Mouse (Mus musculus) heart, postnatal 14 days (tissue): ENCODE results near the gene Cyp39a1. TPM values are rescaled to one million over a fixed set of nuclear protein-coding genes. Genes with fewer than 3 reads are reported as not detected.
A peak's percentile ranks its signal among the peaks of the same experiment; 100 is the strongest.

ENCODE experiments used
- DNase-seq, 2 experiments: peaks; one replicate each; pipeline ENCODE4 v3.0.0; 2021 to 2022
- intact Hi-C: fragments of 180-260 bp; cut with DNase I; formaldehyde crosslinking; loops from one replicate; pipeline ENCODE4 v1.15.1; 2025
- long read RNA-seq, 2 experiments: library from polyadenylated mRNA; stranded (forward); transcript quantifications; one replicate each; pipeline ENCODE4 v2.0.0; 2021
- total RNA-seq, 2 experiments: library from RNA; stranded (reverse); gene quantifications; 2 replicates each; pipeline ENCODE4 v1.2.3; 2021

Cyp39a1 gene
- 1 to 10 TPM; 6.2 to 6.5 TPM for total RNA-seq
- long read RNA-seq, experiment 1, partial matches to known transcripts: 0 of 1 reads
- long read RNA-seq, experiment 1, other reads (novel, unspliced or antisense): 0 of 1 reads
- long read RNA-seq, experiment 2, partial matches to known transcripts: 0 of 2 reads
- long read RNA-seq, experiment 2, other reads (novel, unspliced or antisense): 1 of 2 reads

DNA sequence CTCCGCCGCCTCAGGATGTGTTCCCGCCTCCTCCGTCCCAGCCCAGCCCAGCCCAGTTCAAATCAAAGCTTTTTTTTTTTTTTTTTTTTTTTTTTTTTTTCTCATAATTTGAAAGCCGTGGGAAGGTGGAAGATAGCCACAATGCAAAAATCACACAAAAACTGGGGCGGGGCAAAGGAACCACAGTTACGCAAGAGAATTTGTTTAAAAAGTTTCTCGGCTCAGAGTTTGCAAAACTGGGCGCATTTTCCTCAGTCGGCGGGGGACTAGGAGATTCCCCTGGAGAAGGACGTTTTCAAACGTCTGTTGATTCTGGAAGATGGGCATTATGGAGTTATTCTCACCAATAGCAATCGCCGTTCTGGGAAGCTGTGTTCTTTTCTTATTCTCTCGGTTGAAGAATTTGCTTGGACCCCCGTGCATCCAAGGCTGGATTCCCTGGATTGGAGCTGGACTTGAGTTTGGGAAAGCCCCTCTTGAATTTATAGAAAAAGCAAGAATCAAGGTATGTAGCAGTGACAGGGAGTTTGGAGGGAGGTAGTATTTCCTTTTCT is at the start of gene Cyp39a1:
Gene Cyp39a1, plus strand, starts transcription at position 136 of the 554 bp plus-strand sequence.
- no peak for DNase-seq
- intact Hi-C loops: no loop called here

DNA sequence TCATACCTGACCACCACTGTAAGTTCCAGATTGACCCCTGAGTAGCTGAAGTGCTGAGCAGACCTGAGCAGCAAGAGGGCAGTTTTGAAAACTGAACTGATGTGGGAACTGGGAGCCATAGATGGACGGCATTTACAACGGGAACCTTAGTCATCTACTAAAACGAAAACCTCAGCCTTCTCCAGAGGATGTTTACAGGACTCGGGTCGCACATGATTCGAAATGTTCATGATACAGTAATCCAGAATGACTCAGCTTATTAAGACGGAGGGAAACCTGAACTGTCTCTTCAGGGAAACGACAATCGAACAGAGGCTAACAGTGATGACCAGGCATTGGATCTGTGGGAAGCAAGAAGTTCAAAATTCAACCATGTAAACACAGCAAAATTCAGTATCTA is 48.1 kb upstream of the Cyp39a1 start:
- no peak for DNase-seq
- intact Hi-C loops: no loop called here

DNA sequence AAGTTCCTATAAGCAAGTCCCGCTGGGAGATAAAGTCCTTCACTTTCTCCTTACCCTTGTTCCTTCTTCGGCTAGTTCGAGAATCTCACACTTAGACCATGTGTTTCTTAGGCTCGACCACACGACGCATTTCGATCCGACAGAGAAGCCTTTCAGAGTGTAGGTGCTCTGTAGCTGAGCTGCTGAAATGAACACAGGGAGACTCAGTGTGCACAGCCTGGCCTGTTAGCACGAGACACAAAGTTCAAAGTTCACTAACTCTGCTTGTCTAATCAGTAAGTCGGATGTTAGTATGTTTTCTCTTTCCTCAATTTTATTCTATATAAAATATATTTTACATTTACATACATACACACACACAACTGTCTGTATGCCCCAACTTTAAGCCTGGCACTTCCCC is 45.1 kb upstream of the Cyp39a1 start:
- DNase-seq: no peak
- intact Hi-C loops: no loop called here

DNA sequence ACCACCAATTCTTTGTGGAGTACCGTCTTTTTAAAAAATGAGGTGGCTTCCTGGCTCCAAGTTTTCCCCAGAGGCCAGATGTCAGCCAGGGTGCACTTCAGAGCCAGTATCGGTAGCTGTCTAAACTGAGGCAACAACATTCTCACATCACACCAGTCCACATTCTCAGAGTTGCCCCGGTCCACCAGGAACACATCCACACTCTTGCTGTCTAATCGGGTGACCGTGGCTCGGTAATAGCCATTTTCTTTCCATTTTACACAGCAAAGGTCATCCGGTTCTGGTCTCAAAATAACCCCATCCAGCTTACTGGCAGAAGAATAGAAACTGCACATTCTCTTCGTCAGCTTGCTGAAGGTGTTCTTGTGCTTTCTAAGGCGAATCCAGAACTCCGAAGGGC is 39.0 kb upstream of the Cyp39a1 start:
- intact Hi-C loops: no loop called here
- DNase-seq: no peak

DNA sequence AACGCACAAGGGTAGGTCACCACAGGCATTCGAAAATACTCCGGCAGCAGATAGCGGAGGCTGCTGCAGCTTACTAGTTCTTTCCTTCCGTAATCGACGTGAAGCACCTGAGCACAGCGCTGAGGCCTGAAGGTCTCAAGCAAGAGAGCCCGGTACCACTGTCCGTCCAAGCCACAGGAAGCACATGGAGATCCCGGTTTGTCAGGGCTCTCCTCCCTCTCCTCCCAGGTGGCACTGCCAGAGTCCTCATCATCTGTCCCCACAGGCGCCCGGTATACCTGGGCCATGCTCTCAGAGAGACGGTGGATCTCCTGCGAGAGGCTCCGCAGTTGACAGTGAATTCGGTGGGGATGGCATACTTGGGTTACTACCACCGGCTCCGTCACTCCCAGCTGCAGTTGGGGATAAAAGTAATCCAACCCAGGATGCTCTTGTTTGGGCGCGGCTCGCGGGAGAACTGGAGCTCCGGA is 38.2 kb upstream of the Cyp39a1 start:
- intact Hi-C loops: no loop called here
- no peak for DNase-seq

DNA sequence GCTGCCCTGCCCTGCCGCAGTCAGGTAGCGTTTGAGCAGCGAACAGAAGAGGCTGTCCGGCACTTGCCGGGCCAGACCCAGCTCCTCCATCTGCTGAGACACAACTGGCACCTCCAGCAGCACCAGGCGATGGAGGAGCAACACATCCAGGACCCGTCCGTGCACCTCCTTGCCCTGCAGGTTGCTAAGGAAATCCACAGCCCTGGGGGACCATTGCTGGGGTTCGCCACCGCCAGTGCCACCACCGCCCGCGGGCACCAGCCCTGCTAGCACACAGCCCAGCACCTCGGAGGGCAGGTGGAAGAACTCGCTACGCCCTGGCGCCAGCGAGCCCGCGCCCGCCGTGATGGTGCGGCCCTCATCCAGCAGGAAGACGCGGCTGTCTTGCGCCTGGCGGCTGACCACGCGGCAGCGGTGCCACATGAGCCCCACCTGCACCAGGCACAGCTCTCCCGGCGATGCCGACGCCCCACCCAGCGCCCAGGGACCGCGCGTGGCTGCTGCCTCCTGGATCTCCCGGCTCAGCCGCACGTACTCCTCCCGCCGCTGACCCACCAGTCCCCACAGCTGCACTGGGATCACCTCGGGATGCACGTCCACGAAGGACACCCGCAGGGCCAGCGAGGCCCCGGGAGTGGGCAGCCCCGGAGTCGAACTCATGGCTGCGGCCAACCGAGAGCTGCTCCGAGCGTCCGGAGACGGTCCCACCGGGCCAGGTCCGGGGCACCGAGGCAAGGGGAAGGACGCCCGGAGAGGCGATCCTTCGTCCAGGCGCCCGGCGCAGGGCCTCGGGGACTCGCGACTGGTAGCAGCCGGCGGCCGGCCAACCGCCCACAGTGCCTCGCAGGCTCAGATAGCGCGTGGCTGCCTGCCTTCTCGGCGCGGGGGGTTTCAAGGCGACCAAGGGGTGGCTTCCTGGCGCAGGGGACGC is 37.5 kb upstream of the Cyp39a1 start, which contains the start of gene Tdrd6:
Gene Tdrd6, minus strand, starts transcription at position 804 of the 931 bp plus-strand sequence.
- intact Hi-C loops: no loop called here
- DNase-seq: peak in 1 of 2 experiments; percentile 18

DNA sequence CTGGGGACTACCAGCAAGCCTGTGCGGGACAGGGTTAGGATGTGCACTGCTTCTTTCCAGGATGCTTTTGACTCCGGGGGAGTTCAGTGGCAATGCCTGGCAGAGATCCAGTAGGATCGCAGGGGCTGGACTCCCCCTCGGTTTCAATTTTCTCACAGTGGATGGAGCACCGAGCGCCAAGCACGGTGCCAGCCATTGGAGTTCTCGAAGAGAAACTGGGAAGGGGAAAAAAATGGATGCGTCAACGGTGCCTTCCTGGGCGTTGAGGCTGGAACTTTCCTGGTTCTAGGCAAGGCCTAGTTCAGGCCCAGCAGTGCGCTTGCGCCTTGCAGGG is 36.8 kb upstream of the Cyp39a1 start:
- no peak for DNase-seq
- intact Hi-C loops: no loop called here

DNA sequence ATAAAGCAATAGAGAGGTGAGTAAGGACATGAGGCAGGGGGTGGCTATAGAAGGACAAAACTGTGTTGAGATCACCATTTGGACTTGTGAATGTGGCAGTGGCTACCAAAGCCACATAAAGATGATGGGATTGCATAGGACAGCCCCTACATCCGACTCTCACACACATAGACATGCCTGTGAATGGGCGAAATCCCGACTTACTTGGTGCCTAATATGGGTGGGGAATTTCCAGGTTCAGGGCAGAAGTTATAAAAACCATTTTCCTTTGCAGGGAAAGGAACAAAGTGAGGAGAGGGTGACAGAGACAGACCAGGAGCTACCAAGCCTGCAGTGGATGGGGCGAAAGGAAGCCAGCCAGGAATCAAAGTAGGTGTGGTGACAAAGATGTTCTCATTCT is 30.1 kb upstream of the Cyp39a1 start:
- DNase-seq: no peak

DNA sequence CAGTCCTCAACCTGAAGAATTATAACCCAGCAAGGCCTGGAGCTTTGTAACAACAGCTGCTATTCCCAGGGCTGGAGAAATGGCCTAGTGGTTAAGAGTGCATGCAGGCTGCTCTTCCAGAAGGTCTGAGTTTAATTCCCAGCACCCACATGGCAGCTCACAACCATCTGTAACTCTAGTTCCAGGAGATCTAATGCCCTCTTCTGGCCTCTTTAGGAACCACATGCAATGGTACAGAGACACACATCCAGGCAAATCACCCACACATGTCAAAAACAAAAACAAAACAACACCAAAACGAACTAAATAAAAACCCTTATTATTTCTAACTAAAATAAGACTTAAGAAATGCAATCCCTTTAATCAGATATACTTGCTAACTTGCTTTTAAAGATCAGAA is 26.4 kb upstream of the Cyp39a1 start:
- intact Hi-C loops: no loop called here
- DNase-seq: no peak

More for the DNA sequence above, 30.1 kb upstream of the Cyp39a1 start:
- intact Hi-C loops: no loop called here

DNA sequence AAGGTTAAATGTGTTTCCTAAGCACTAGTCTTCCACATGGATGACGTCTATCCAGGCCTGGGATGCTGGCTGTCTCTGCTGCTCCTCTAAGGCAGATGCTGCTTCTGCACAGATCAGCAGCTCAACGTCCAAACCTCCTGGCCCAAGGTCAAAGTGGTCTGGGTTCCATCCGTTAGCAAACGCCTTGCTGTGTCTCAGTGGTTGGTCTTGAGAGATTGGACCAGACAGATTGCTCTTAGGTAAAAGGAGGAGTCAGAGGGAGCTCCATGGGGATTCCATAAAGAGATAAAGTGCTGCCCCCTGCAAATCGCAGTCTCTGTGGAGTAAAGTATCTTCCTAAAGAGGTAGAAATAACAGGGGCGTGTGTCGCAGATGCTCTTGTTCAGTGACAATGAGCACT is 24.0 kb upstream of the Cyp39a1 start:
- no peak for DNase-seq
- intact Hi-C loops: no loop called here

DNA sequence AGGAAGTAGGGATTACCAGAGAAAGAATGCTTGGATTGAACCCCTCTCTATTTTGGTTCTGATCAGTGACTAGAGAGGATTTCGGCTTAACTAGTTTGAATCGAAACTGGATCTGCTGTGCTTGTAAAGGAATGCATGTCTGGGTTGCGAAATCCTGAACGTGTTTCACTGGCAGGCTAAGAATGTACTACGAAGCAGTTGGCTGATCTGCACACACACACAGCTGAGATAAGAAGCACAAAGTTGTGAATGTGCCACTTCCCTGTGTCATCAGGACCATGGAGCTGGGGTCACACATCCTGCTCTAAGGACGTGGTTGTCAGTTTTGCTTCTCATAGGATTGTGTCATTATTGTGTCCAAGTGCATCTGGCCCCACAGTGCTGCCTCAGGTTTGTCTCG is 22.9 kb upstream of the Cyp39a1 start:
- DNase-seq: no peak
- intact Hi-C loops: no loop called here

DNA sequence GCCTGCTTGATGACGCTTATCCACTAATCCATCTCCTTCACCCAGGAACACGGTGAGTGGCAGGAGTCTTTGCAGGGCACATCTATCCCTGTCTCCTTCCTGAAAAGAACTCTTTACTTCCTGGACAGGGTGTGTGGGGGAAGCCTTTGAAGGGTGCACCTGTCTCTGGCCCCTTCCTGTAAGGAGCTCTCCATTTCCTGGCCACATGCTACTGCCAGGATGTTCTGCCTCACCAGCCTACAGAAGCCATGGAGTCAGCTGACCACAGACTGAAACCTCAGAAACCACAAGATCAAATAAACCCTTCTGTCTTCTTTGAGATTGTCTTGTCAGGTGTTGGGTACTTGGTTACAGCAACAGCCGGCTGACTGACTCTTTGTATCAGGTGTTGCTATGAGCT is 22.1 kb upstream of the Cyp39a1 start:
- intact Hi-C loops: no loop called here
- DNase-seq: no peak

DNA sequence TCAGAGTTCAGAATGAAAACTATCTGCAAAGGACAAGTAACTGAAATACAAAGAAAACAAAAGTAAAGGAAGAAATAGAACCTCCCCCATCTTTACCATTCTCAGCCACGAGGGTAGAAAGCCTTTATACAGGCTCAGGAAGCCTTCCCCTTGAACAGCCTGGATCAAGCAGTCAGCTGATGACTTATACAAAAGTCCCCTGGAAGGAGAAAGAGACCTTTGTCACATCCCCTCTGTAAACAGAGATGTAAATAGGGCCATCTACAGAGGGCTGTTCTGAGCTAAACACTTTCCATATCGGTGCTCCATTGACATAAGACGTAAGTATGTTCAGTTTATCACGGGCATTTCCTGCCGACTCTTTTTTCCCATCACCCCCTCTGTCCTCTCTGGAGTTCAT is 20.3 kb upstream of the Cyp39a1 start:
- DNase-seq: no peak
- intact Hi-C loops: no loop called here

DNA sequence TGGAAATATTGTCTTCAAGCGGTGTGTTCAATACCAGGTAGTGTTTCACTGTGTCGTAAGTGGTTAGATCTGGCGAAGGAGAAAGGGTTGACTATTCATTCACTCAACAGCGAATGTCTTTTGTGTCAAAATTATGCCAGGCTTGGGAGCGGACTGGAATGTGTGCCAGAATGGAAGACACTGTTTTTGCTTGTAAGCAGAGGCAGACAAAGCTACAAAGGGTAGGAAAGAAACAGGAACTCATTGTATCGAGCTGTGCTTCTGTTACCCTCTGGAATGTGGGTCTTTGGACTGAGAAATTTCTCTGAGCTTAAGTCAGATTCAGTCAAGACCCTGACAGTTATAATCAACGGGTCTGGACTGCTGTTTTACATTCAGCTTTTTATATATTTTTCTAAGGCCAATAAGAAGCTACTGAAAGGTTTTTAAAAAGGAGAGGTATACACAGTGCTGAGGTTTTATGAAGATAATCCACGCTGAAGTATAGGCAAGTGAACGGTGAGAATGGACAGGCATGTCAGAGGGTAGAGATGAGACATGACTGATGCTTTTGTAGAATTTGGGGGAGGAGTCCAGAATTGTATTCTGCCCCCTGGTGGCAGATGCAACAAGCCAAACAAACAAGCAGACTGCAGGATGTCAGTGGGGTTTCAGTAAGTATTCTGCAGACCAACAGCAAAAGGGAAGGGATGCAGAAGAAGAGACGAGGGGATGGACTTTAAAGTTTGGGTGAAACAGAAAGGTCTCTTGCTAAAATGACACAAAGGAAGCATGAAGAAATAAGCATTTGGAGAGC is 17.4 kb upstream of the Cyp39a1 start:
- no peak for DNase-seq
- intact Hi-C loops: no loop called here

DNA sequence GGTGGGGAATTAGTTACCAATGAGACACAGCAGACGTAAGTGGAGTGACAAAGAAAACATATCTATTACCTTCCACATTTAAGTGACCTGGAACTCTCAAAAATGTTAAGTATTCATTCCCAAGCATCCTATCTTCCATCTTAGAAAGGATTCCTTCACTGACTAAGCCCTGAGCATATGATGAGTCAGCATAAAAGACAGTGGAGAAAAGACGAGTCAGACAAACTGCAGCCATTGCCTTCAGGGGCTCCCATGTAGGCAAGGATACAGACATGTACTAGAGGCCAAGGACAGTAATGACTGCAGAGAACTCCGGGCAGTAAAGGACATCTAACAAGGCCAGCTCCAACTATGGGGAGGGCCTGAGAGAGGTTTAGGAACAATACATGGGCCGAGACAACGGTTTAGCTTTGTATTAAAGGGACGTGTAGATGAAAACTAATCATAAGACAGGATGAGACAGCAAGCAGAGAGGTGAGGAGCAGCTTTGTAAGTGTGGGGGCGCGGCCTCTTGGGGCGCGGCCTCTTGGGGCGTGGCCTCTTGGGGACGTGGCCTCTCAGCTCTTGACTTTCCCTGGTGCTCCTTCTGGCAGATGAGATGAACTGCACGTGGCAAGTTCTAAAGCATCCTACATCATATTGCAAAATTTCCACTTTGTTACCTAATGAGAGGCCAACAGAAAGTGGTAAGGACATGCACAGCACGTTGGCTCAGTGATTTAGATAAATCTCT is 15.7 kb upstream of the Cyp39a1 start:
- intact Hi-C loops: no loop called here

DNA sequence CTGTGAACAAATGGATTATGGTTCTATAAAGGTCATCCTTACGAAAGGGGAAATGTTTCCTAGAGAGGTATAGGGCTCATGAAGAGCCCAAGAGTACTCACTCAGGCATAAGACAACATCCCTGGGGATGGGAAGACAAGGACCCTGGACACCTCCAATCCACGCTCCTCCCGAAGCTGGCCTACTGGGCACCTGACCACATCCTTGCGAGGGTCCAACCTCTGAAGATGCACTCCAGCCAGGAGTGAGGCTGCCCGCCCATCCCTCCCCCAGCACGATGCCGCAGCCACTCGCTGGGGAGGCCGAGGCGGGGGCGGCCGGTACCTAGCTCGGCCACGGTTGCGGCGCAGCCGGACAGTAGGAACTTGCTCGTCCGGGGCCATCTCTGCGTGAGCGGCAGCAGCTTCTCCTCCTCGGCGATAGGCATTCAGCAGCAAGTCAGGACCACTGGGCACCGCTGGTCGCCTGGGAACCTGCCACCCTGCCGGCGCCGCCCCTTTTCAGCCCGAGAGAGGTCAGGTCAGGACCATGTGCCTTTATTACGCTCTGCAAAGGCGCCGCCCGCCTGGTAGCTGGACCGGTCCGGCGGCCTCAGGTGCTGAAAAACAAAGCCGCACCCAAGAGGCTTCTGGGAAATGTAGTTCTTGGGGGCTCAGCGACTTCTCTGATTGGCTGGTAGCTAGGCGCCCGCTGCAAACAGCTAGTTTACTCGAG is 492 bp upstream of the Cyp39a1 start, which contains the start of gene Slc25a27:
Gene Slc25a27, minus strand, starts transcription at position 639 of the 714 bp plus-strand sequence.
- peak; percentile 83 to 85 for DNase-seq
- intact Hi-C loops: no loop called here

More for the DNA sequence above, 15.7 kb upstream of the Cyp39a1 start:
- DNase-seq: no peak

DNA sequence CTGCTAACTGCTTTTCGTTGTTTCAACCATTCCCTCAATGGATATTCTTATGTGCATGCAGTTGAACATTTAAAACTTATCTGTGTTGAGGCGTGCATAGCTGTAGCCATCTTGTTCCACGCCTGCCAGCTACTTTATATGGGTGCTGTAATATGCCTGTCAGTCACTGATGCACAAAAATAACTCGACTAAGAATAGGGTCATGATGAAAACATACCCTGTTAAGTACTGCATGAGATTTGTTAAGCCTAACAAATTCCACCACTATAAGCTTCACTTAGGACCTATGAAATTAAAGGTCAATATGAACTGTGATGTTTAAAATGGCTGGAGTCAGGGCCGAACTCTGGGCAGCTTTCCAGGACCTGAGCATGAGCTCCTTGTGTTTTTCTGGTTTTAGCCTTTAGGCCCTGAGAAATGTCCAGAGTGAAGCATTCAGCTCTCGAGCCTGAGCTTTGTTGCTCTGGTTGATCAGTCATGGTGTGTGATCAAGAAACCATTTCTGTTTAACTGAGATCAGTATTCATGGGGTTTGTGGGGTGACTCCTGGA is 2.0 kb downstream of the Cyp39a1 start:
- DNase-seq: no peak

DNA sequence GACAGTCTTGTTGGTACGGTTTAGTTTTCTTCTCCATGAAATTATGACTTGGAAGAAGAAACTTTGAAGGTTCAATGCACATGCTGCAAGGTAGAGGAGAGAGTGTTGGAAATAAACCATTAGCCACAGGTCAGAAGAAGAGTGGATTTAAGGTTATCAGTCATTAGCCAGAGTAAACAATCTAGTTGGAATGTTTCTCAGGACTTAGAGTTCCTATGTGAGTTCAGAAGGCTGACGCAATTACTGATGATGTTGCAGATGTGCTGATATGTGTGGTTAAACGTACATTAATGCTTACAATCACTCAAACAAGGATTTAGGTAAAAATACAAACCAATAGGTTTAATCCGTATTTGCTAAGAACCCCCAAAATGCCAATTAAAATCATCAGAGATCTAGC is 4.7 kb downstream of the Cyp39a1 start:
- intact Hi-C loops: no loop called here
- no peak for DNase-seq

More for the DNA sequence above, 2.0 kb downstream of the Cyp39a1 start:
- intact Hi-C loops: no loop called here

DNA sequence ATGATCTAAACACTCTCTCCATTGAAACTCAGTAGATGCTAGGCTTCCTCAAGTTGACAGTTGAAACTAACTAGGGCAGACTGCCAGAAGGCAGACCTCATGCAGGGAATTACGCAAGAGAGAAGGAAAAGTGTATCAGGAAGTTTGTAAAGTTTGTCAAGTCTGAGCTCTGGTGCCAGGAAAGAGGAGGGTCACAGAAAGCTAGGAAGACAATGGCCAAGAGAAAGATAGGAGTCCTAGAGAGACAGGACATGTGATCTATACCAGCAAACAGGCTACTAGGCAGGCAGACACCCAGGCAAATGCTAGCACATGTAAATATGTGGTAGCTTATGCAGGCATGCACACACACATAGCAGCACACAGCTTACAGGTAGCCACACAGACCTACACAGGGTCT is 8.0 kb downstream of the Cyp39a1 start:
- DNase-seq: peak in 1 of 2 experiments; percentile 14

More for the DNA sequence above, 8.0 kb downstream of the Cyp39a1 start:
- intact Hi-C loops: no loop called here
